Mouse (Mus musculus): ENCODE measurements around the gene Ackr3.

Gene Ackr3

DNA sequence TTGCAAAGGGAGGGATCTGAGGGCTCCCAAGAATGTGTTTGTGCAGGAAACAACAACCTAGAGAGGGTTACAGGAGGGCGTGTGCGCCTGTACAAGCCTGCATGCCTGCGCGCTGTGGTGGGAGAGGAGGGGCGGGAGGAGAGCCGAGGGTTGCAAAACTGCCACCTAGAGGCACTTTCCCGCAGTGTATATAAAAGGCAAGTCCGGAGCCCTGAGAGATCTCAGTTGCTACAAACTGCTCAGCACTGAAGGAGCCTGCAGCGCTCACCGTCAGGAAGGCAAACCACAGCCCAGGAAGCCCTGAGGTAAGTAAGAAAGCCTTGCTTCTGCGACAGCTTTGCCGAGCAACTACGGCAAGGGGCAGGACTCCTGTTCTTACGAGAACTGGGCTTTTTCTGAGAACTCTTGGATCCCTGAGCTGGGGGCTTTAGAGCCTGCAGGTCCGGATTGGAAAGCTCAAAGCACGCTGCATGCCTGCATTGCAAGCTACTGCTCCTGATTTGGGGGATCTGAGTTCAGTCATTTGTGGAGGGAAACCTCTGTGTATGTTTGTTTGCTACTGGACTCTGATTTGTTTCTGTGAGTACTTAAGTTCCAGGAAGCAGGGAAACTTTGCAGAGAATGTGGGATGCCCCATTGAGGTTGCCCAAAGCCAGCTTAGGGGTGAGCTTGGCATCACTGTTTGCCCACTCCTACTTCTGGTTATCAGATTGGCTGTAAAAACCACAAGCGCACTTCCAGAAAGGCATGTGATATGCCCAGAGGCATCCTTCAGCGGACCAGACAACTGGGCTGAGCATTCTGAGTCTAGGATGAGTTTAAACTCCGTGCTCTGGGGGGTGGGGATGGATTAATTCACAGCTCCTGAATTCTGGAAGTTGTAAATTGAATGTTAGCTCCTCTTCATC lies at the start of gene Ackr3:
TSS of gene Ackr3 (plus strand) at position 198 of the 908 bp plus-strand sequence.
- DNase-seq, result peak; percentile 89

DNA sequence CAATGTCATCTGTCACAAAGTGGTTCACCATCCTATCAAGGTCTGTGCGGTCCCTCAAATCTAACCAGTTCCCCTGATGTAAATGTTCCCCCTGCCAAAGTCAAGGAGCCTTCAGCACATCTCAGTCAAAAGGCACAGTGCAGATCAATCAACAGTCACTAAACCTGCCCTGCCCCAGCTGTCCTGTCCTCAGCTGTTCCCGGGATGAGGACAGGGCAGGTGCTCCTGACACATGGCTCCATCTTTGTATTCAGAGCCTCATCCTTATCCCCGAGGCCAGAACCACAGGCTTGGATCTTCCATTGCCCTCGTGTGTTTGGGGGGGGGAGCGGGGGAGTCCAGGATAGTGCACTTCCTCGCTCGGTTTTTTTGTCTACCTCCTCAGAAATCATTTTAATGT lies 47.2 kb upstream of the Ackr3 start:
- no peak for DNase-seq

DNA sequence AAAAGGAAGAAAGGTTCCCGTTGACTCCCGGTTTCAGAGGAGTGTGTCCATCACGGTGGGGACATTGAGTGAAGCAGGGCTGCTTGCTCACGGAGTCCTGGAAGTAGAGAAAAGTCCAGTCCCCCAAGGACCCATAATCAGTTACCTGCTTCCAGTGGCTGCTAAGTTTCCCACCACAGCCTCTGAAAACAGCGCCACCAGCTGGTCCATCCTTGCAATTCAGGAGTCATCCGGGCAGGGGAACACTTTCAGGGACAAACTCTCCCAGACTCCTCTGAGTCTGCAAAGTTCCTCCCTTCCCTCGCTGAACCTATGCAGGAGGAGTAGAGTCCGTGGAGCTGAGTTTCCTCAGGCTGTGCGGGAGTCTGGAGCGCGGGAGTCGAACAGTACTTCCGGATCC lies 43.9 kb upstream of the Ackr3 start:
- no peak for DNase-seq

DNA sequence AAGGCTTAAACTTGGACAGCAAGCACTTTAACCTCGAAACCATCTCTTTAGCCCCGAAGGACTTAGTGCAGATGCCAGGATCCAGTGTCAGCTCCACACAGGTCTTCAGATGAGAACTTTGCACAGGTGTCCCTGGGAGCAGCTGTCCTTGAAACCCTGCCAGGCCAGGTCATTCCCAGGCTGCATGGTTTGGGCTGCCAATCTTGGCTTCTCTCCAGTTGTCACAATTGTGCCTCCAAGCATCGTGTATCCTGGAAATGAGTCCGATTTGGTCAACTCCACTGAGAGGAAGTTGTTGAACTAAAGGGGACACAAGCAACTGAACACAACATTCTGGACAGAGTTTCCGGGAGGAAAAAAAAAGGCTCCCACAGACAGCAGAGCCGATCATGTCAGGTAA lies 42.2 kb upstream of the Ackr3 start:
- DNase-seq, result peak; percentile 36

DNA sequence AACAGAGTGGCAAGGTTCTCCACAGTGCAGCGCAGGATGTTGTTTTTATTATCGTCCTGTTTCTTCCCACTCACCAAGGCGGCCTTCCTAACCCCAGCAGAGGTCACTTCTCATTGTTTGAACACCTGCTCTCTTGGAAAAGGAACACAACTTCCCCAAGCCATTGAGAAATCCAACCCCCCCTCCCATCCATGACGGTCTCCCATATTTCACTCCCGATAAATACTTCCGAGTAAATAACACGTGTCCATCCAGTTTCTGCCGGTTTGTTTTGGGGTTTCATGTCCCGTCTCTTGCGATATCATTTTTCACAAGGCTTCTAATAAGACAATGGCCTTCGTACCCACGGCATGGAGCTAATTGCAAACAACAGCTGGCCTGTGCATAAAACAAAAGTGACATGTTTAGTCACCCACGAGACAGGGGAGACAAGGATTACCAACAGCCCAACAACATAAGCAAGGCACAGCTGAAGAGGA lies 41.4 kb upstream of the Ackr3 start:
- peak; percentile 90 for DNase-seq

DNA sequence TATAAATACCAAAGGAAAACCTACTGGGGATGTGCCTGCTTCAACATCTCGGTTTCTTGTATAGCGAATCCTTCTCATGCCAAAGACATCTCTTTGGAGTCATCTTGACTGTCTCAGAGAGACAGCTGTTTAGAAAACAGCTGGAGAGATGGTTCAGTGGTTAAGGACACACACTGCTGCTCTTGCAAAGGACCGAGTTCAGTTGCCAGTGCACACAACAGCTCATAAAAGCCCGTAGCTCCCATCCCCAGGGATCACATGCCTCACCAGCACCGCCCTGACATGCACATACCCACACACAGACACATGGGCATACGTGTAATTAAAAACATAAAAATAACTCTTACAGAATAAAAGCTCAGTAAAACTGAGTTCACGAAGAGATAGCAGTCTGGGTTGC lies 40.6 kb upstream of the Ackr3 start:
- no peak for DNase-seq

DNA sequence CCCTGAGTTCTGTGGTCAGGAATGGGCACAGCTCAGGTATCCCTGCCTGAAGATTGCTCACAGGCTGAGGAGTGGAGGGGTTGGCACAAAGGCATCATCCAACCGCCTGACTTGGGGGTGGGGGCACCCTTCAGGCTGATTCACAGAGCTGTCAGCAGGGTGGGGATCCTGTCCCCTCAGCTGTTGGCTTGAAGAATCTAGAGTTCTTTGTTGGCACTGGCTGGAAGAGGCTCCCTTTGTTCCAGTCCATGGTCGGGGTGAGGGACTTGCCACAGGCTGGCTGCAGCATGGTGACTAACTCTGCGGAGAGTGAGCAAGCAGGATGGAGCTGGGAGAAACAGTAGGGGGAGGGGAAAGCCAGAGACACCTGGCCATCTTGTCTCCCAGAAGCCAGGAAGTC lies 39.5 kb upstream of the Ackr3 start:
- DNase-seq, result peak; percentile 45

DNA sequence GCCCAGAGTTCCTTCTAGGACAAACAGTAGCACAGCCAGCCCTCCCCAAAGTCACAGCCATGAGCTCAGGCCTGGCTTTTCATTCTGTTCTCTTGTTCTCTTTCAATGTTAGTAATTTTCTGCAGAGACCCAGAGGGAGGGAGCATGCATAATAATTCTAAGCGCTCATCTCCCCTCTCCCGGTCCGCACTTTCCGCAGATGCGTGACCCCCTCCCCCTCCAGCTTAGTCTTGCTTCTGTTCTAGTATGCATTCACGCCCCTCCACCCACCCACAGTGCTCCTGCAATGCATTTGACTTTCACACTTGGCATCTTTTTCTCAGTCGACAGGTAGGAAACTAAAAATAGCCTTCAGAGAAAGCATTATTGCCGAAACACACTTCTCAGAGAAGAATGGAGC lies 29.4 kb upstream of the Ackr3 start:
- no peak for DNase-seq

DNA sequence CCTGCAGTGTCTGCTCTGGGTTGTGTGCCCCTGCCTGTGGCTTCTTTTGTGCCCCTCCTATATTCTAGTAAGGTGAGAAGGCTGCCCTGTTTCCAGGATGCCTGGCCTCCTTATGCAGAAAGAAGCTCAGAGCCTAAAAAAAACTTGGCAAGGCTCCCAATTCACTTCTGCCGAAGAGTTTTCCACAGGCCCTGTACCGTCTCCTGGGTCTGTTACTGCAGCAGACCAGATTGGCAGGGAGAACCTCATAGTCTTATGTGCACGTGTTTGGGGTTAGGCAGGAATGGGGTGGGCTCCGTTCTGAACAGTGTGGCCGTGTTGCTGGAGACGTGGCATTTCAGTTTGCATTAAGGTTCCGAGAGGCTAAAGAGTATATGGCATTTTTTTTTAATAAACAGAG lies 27.6 kb upstream of the Ackr3 start:
- DNase-seq, result no peak

DNA sequence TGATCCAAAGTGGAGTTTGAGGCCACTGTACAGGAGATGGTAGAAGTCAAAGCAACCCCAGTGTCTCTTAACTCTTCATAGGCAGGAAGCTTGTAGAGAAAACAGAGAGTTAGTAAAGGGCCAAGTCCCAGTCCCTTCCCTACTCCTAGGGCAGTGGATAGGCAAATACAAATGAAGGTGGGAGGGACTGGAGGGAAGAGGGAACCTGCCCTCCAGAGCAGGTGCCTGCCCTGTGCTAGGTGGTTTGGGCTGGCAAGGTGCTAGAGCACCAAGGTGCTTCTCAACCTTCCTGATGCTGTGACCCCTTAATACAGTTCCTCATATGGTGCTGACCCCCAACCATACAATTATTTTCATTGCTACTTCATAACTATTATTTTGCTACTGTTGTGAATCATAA lies 26.2 kb upstream of the Ackr3 start:
- no peak for DNase-seq

DNA sequence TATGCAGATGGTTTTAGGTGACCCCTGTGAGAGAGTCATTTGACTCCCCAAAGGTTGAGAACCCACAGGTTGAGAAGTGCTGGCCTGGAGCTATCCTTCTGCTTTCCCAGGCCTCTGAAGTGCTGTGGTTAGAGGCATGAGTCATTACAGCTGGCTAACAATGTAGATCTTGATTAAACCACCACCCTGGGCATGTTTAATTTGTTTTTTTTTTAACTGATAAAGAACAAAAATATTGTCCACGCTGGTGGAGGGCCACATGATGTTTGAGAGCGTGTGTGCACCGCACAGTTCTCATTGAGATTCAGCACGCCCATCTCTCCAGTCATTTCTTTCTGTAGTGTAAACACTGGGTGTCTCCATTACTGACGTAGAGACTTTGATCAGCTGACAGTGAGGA lies 25.8 kb upstream of the Ackr3 start:
- DNase-seq, result no peak

DNA sequence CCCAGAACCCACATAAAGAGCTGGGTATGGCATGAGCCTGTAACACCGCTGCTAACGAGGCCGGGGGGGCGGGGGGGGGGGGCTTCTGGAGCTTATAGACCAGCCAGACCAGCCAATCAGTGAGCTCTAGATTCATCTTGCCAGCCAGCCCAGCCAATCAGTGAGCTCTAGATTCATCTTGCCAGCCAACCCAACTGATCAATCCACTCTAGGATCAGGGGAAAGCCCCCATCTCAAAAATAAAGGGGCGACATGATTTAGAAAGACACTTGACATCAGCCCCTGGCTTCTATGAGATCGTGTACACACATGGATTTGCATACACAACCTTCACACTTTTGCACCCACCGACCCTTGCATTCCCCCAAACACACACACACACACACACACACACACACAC lies 23.3 kb upstream of the Ackr3 start:
- no peak for DNase-seq

DNA sequence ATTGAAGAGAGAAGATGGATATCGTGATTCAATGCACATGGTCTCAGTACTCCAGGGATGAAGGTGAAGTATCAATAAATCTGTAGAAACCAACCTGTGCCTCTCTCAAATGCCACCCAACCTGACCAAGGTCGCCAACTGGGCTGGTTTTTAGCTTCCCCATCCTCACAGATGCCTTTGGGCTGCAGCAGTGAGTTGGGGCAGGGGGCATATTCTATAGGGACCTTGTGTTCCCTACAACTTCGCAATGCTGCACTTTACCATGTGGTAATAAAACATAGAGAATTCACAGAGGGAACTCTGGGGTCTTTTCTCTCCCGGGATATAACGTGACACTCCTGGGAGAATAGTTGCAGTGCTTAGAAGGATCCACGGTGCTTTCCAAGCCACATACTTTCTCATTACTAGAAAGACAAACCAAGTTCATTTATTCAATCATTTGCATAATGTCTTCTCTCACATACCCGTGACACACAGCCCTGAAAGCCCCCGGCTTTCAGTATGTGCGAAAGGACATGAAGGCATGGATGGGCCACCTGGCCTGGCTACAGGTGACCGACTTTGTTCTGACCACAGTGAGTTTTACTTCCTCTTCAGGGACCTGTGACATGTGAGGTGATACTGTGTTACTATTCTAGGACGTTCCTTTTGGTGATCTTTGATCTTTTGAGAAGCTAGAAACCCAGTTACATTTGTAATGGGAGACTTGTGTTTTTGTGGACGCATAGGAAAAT lies 22.6 kb upstream of the Ackr3 start:
- DNase-seq, result no peak

DNA sequence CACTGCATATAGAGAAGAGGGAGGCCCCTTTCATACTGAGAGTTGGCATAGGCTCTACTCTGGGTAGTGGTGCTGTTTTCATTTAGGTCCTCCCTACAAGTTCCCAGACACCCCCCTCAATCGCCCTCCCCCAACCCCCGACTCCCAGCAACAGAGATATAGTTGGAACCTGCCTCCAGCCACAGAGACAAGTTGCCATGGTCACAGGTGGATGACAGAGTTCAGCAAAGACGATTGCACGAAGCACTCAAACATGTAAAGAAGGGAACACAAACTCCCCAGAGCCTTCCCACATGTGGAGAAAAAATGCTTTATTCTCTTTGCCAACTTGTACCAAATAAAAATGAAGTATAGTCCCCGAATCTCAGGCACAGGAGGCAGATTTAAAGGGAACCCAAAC lies 21.3 kb upstream of the Ackr3 start:
- DNase-seq, result no peak

DNA sequence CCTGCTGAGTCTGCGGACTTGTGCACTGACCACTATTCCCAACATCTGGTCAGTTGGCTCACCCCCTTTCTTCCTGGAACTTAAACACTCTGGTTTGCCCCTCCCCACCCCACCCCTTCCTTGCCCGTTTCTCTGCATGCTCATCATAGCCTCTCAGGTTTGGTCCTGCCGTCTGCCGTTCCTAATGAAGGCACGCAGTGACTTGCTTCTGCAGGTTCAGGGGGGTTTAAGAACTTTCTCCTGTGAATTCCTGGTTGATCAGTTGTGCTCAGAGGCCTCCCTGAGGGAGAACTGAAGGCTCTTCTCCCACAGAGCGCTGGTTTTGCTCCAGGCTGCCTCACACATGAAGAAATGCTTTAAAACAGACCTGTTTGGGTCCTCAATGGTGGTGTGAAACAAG lies 20.2 kb upstream of the Ackr3 start:
- no peak for DNase-seq

DNA sequence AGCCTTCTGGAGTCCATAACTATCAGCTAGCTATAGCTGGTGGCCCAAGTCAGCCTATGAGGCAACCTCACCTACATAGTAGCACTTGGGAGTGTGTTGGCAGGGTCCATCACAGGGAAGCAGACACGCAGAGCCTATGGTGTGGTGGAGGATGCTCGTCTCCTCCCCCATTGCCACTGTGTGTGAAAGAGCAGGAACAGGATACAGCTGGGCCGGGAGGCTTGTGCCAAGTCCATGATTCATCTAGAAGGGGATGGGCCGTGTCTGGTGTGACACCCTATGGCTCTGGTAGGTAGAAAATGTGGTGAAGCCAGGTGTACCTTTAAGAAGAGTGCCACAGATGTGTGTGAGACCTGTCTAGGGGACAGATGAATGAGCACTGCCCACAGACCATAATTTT lies 17.6 kb upstream of the Ackr3 start:
- no peak for DNase-seq

DNA sequence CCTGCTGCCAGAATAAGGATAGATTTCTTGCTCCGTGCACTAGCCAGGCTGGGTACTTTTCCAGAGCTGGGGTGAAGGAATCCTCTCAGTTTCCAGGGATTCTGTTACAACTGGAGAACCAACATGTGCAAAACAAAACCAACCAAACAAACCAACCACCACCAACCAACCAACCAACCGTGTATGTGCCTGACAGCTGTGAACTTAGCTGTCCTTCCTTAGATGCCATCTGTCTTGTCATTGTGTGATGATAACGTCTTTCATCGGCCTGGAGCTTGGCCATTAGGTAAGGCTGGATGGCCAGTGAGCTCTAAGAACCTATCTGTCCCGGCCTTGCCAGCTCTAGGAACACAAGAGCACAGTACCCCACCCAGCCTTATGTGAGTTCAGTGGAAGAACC lies 16.9 kb upstream of the Ackr3 start:
- DNase-seq, result no peak

DNA sequence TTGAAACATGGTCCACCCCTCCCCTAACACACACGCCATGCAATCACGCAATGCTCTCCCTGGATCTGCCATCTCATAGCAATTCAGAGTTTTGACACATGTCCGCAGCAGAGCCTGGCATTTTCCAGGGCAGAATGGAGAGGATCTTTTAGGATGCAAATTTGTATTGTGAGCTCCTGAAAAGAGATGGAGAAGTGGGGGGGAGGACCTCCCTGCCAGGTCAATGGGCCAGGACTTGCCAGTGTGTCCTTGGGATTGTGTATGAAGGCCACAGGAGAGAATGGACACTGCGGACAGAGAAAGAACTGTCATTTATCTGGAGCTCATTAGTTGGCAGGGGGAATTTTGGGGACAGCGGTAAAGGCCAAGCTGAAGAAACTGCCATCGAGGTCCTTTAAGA lies 14.7 kb upstream of the Ackr3 start:
- no peak for DNase-seq

DNA sequence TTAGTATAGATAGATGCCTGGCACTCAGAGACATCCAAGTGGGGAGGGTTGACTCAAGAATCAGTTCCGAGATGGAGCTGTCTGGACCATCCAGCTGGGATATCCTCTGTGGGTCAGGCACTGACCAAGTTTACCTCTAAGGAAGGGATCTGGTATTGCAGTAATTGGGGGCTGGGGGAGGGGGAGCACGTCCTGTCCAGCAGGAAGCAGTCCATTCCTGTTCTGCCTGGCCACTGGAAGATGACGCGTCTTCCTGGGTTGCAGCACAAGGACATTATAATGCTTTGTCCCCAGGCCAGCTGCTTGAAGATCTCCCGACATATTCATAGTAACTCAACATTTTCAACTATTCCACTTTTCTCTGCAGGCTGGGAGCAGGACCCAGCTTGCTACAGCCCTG lies 2.5 kb upstream of the Ackr3 start:
- DNase-seq, result no peak

DNA sequence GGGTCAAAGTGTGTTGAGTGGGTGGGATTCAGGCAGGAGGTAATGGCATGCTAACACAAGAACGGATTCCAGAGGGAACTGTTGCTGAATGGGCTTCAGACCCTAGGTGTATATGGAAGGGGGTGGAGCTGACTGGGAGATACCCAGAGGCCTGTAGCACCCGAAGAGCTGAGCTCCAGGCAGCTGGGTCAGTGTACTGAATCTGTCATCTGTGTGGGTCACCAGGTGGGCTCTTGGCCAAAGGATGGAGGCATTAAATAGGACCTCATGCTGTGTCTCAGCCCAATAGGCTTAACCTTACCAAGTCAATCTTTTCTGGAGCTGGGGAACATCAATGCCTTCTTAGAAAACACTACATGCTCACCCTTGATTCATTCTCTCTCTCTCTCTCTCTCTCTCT lies 2.1 kb upstream of the Ackr3 start:
- no peak for DNase-seq

DNA sequence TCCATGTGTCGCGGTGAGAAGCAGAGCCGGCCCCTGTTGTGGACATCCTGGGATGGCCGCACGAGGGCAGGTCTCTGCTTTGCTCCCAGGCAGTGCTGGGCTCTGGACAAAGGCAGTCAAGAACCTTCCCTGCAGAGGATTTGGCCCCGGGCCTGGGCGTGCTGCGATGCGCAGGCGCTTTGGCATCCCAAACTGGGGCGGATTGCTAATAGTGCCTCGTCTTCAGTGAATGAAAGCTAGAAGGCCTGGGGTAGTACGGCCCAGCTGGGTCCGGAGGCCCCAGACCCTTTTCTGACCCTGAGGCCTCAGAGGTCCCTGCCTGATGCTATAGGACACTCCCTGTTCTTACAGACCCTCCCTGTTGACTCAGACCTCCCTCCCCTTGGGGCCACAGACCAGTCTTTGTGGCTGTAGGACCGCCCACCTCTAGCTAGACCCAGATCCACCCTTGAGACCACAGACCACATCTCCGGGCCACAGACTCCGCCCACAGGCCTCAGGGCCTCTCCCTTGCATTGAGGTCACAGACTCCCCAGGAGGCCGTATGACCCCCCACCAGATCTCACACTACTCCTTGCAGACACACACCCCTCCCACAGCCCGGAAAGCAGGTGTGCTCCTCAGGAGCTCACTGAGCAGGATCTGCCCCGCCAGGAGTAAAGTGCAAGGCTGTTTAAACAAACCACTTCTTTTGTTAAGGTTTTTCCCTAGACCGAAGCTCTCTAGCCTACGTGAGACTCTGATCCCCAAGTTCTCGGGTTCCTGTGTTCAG lies 1.4 kb upstream of the Ackr3 start:
- DNase-seq, result peak; percentile 78

DNA sequence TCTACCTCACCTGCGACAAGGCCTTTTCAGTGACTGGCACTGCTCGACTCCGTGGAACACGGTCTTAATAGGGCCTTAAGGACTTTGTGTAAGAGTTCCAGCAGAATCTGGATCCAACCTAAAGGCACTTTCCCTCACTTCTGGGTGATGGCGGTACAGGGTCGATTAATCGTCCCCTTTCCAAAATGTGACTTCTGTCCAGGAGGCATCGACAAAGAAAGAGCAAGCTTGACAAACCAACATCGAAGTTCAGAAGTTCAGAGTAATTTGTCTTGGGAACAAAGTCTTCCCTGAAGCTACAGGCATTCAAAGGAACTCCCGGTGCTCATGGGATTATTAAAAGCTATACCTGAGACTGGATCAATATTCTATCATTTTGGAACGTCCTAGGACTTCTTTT lies 439 bp upstream of the Ackr3 start:
- no peak for DNase-seq

DNA sequence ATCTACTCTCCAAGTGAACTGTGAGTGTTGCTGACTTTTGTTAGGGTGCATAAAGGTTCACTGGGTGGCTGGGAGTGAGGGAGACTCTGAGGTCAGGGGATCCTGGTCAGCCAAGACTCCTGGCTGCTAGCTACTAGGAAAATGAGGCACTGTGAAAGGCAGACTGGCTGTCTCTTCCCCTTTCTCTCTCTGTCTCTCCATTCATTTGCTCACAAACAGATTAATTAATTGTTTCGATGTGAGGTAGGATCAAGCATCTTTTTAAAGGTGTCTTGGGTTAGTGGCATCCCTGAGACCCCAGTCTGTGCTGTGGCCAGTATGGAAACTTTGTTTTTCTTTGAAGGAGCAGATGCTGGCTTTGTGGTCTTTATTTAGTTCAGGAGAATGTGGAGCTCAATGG lies 1.0 kb downstream of the Ackr3 start:
- no peak for DNase-seq

DNA sequence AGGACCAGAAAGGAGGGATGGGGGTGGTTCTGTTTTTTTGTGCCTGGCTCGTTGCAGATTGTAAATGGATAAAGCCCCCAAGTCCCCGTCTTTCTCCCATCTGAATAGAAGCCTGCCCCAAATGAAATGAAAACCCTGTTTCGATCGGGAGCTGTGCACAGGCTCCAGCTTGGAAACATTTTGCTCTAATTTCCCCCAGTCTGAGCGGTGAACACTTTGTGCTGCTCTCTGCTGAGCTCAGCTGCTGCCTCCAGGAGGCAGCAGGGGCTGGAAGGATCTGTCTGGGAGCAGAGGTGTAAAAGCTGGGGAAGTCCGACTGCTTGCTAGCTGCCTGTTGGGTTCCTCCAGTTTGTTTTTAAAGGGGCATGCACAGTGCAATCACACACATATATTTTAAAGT lies 1.4 kb downstream of the Ackr3 start:
- DNase-seq, result peak; percentile 67

Data from retina, postnatal 1 day (tissue).